Mouse (Mus musculus) hindbrain, embryonic 14.5 days (tissue): ENCODE measurements around the gene Ckap5. TPM values are rescaled to one million over a fixed set of nuclear protein-coding genes. Genes with fewer than 3 reads are reported as not detected.
A peak's percentile ranks its signal among the peaks of the same experiment; 100 is the strongest.
"Not testable (repeated sequence)": the region's sequence is repeated elsewhere in the genome, so short reads cannot be mapped to it uniquely, and the experiment has no call there.

ENCODE experiments used
- ATAC-seq: fragments of 200-750 bp; cut with Nextera tagmentation; 2 replicates; pipeline ENCODE4 v1.8.0; 2017; ENCODE audit warnings: moderate number of reproducible peaks, mild to moderate bottlenecking, moderate TSS enrichment, moderate library complexity; ENCODE audit not compliant: low FRiP score
- DNase-seq: peaks from one replicate; pipeline ENCODE4 v3.0.0-alpha.2; 2015; ENCODE audit warnings: low spot score
- H3K27ac ChIP-seq: fragments of 300-500 bp; sonication (generic); 2 replicates; pipeline ENCODE4 v1.5.1; 2014; ENCODE audit warnings: mild to moderate bottlenecking, moderate library complexity
- H3K27me3 ChIP-seq: fragments of 300-500 bp; sonication (generic); 2 replicates; pipeline ENCODE4 v1.6.1; 2014; ENCODE audit warnings: mild to moderate bottlenecking, low read length, mixed read lengths; ENCODE audit not compliant: control insufficient read depth, insufficient read depth
- H3K36me3 ChIP-seq: fragments of 300-500 bp; sonication (generic); replicated peaks from 2 replicates; pipeline ENCODE4 v1.6.1; 2014; ENCODE audit not compliant: control insufficient read depth, insufficient read depth
- H3K4me1 ChIP-seq: fragments of 300-500 bp; sonication (generic); replicated peaks from 2 replicates; pipeline ENCODE4 v1.6.1; 2014; ENCODE audit warnings: antibody characterized with exemption, low read length, mixed read lengths; ENCODE audit not compliant: control insufficient read depth, insufficient read depth
- H3K4me2 ChIP-seq: fragments of 300-500 bp; sonication (generic); replicated peaks from 2 replicates; pipeline ENCODE4 v1.6.1; 2014; ENCODE audit warnings: mild to moderate bottlenecking, moderate library complexity
- H3K4me3 ChIP-seq: fragments of 300-500 bp; sonication (generic); replicated peaks from 2 replicates; pipeline ENCODE4 v1.5.1; 2014; ENCODE audit warnings: mild to moderate bottlenecking, low read length
- H3K9ac ChIP-seq: fragments of 300-500 bp; sonication (generic); 2 replicates; pipeline ENCODE4 v1.6.1; 2014
- H3K9me3 ChIP-seq: fragments of 300-500 bp; sonication (generic); 2 replicates; pipeline ENCODE4 v1.6.1; 2016; ENCODE audit warnings: low read length; ENCODE audit not compliant: control insufficient read depth
- WGBS: fragments of 180-500 bp; shearing (Covaris S2); extraction: QIAGEN DNeasy Blood & Tissue Kit; methylation state at CpG from one replicate; pipeline ENCODE4 v1.1.7; 2014; 5-methylcytosine and 5-hydroxymethylcytosine counted together
- polyA plus RNA-seq: library from polyadenylated mRNA; unstranded; fragments of >200 nt; fragmentation: Nextera tagmentation; extraction: Ambion mirVana; gene quantifications from 2 replicates; pipeline ENCODE4 v1.2.1, GENCODE M21; 2014

The Ckap5 gene
- polyA plus RNA-seq: 115 and 124 TPM in 2 replicates

DNA sequence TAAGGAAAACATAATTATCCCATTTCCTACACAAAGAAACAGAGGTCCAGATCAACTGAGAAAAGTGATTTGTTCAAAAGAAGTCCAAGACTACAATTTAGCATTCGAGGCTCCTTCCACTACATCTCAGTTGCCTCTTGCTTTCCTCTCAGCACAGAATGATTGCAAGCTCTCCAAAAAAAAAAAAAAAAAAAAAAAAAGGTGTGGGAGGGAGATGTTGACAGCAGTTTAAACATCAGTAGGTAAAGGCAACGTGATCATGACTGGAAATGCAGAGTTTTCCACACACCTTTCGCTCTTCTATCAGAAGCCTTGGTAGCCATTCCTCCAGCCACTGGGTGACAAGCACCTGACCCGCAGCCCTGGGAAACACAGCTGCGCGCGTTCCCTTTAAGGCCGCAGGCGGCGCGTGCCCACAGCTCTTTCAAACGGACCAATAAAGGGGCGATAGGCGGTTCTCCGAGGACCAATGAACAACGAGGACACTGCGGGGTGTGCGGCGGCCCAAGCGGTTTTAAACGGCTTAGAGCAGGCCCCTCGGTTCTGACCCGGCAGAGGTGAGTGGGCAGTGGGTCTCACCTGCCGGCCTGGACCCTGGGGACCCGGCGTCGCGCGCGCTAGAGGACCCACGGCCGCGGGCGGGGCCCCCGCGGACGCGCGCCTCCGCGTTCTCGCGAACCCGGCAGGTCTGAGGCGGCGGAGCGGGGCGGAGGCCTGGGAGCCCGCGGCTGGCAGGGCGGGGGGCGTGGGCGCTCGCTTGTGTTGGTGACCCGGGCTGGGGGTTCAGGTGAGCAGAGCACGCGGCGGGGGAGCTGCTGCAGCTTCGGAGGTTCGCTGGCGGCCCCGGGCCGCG, at the start of gene Ckap5:
TSS of gene Ckap5 (plus strand) at position 469 of the 853 bp plus-strand sequence.
- Histone ChIP-seq H3K9ac (peak within 1 kb of the TSS; percentile 92), H3K4me1 (peaks cover 8% of the 10 kb centered on the region), H3K36me3 (peaks cover 9% of the 10 kb centered on the region; the same call in 1 of the 2 replicates), H3K27me3 (no peaks in the 10 kb centered on the region), H3K4me3 (peak within 1 kb of the TSS; percentile 99), H3K4me2 (peak within 1 kb of the TSS; percentile 63), H3K27ac (peak within 1 kb of the TSS; percentile 85), H3K9me3 (no peaks in the 10 kb centered on the region)
- WGBS: 1% methylated on average over 49 of the region's 64 CpGs
- DNase-seq (peak; percentile 93), ATAC-seq (peak; percentile 99)

DNA sequence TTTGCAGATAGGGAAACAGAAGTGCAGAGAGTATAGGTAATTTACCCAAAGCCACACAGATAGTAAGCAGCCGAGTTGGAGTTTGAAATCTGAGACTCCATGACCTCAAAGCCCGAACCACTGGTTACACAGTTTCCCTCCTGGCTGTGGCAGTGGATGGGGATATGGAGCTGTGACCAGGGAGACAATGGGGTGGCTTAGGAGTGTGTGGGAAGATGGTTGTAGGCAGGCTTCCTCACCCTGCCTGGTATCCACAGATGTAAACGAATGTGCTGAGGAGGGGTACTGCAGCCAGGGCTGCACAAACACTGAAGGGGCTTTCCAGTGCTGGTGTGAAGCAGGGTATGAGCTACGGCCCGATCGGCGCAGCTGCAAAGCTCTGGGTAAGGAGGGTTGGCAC, 49.7 kb upstream of the Ckap5 start:
- H3K9me3 ChIP-seq: no peaks in the 10 kb centered on the region
- no peaks in the 10 kb centered on the region for H3K27me3 ChIP-seq
- ATAC-seq (no peak), DNase-seq (no peak)
- no peaks in the 10 kb centered on the region for H3K4me1 ChIP-seq
- 89% methylated on average over 7 of the region's 7 CpGs for WGBS
- peaks cover 12% of the 10 kb centered on the region; the same call in 1 of the 2 replicates for H3K36me3 ChIP-seq
- no peak overlapping the region for H3K4me3 ChIP-seq
- H3K9ac ChIP-seq: no peak overlapping the region
- H3K27ac ChIP-seq: no peak overlapping the region
- no peak overlapping the region for H3K4me2 ChIP-seq

DNA sequence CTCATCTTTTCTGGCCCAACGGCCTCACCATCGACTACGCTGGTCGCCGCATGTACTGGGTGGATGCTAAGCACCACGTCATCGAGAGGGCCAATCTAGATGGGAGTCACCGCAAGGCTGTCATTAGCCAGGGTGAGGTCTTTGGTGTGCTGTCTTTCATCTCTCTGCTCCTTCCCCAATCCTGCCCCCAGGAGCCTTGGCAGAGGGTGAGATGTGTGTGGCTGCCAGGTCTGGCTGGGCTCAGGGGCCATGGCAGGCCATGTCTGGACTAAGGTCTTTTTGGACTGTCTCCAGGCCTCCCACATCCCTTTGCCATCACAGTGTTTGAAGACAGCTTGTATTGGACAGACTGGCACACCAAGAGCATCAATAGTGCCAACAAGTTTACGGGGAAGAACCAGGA, 46.2 kb upstream of the Ckap5 start:
- DNase-seq (no peak), ATAC-seq (peak; percentile 47; the same call in 1 of the 2 replicates)
- Histone ChIP-seq H3K36me3 (0 out of 2 replicates have a peak, but pooled peaks cover 14% of the 10 kb centered on the region), H3K4me1 (no peaks in the 10 kb centered on the region), H3K4me3 (no peak overlapping the region), H3K4me2 (no peak overlapping the region), H3K27me3 (no peaks in the 10 kb centered on the region), H3K27ac (no peak overlapping the region), H3K9me3 (no peaks in the 10 kb centered on the region), H3K9ac (no peak overlapping the region)
- 89% methylated on average over 9 of the region's 9 CpGs for WGBS

DNA sequence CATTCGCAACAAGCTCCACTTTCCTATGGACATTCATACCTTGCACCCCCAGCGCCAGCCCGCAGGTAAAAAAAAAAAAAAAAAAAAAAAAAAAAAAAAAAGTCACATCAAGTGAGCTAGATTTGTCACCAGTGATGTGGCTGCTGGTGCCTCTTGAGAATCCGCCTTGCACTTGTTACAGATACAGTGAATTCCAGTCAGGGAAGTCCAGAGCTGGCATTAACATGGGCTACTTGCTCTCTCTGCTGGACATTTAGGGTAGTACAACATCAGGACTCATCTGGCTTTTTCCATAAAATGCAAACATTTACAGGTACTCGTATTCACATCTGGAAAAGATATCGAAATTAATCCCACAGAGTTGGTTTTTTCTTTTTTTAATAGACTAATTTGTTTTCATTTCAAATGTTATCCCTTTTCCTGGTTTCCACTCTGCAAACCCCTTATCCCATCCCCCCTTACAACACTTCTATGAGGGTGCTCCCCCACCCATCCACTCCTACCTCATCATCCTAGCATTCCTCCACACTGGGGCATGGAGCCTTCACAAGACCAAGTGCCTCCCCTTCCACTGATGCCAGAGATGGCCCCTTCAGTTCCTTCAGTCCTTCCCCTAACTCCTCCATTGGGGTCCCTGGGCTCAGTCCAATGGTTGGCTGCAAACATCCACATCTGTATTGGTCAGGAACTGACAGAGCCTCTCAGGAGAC, 45.6 kb upstream of the Ckap5 start:
- Histone ChIP-seq H3K4me1 (no peaks in the 10 kb centered on the region), H3K36me3 (0 out of 2 replicates have a peak, but pooled peaks cover 14% of the 10 kb centered on the region), H3K27ac (no peak overlapping the region), H3K9me3 (no peaks in the 10 kb centered on the region), H3K27me3 (no peaks in the 10 kb centered on the region), H3K4me2 (no peak overlapping the region), H3K9ac (no peak overlapping the region), H3K4me3 (no peak overlapping the region)
- ATAC-seq (peak; percentile 69), DNase-seq (peak; percentile 93)
- 76% methylated on average over 6 of the region's 6 CpGs for WGBS

DNA sequence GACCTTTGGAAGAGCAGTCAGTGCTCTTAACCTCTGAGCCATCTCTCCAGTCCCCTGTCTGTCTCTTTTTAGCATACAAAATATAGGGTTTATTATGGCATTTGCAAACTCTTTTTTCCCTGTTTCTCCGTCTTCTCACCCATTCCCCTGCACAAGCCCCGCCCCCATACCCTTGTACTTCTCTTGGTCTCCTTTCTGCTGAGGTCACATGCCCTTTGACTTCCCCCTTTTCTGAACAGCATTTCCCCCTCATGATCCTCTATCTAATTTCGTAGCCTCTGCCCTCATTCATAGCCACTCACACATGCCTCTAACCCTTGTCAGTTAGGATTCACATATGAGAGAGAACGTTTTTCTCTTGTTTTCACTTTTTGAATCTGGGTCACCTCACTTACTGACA, 41.9 kb upstream of the Ckap5 start:
- 69% methylated on average over 4 of the region's 4 CpGs for WGBS
- Histone ChIP-seq H3K9me3 (no peaks in the 10 kb centered on the region), H3K4me2 (no peak overlapping the region), H3K27me3 (no peaks in the 10 kb centered on the region), H3K4me1 (no peaks in the 10 kb centered on the region), H3K27ac (no peak overlapping the region), H3K4me3 (no peak overlapping the region), H3K9ac (no peak overlapping the region), H3K36me3 (peaks cover 8% of the 10 kb centered on the region; the same call in 1 of the 2 replicates)
- no peak for ATAC-seq
- no peak for DNase-seq

DNA sequence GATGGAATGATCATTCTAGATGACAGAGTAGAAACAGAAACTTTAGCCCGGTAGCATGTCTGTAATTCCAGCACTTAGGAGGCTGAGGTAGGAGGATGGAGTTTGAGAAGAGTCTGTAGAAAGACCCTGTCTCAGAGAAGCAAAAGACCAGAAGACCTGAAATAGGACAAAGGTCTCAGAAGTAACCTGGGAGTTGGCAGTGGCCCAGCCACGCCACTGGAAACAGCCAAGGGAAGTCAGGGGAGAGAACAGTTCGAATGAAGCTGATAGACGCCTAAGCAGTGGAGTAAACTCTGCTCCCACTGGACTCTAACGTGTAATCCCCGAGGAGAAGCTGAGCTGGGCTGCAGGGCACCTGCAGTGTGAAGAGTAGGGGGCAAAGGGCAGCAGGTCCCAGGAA, 41.3 kb upstream of the Ckap5 start:
- Histone ChIP-seq H3K4me3 (no peak overlapping the region), H3K4me1 (no peaks in the 10 kb centered on the region), H3K27ac (no peak overlapping the region), H3K27me3 (no peaks in the 10 kb centered on the region), H3K36me3 (peaks cover 13% of the 10 kb centered on the region), H3K4me2 (no peak overlapping the region), H3K9ac (no peak overlapping the region), H3K9me3 (no peaks in the 10 kb centered on the region)
- no peak for ATAC-seq
- no peak for DNase-seq
- 94% methylated on average over 6 of the region's 6 CpGs for WGBS

DNA sequence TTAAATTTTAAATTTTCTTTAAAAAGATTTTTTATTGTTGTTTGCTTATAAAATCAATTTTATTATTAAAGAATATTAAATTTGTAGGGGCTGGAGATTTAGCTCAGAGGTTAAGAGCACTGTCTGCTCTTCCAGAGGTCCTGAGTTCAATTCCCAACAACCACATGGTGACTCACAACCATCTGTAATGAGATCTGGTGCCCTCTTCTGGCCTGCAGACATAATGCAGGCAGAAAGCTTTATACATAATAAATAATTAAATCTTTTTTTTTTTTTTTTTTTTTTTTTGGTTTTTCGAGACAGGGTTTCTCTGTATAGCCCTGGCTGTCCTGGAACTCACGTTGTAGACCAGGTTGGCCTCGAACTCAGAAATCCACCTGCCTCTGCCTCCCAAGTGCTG, 39.3 kb upstream of the Ckap5 start:
- H3K4me2 ChIP-seq, H3K4me1 ChIP-seq, H3K27me3 ChIP-seq, H3K9me3 ChIP-seq, DNase-seq, ATAC-seq, H3K9ac ChIP-seq, H3K27ac ChIP-seq, H3K4me3 ChIP-seq: not testable (repeated sequence)
- WGBS: 52% methylated on average over 3 of the region's 3 CpGs
- H3K36me3 ChIP-seq: peaks cover 15% of the 10 kb centered on the region

DNA sequence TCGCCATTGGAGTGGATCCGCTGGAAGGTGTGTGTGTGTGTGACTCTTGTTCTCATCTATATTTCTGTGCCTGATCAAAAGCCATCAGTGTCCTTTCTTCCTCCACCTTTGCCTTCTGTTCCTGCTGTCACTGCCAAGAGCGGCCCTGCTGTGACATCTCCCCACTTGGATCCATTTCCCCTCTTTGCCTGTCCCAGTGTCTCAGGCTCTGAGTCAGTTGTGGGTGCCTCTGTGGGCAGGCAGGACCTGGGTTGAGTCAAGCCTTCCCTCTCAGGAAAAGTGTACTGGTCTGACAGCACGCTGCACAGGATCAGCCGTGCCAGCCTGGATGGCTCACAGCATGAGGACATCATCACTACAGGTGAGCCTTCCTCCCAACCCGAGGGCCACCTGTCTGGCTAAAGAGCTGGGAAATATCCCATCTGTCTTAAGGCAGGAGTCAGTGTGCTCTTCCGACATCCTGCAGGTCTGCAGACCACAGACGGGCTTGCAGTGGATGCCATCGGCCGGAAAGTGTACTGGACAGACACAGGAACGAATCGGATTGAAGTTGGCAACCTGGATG, 34.4 kb upstream of the Ckap5 start:
- Histone ChIP-seq H3K9ac (no peak overlapping the region), H3K4me2 (no peak overlapping the region), H3K4me1 (no peaks in the 10 kb centered on the region), H3K27ac (no peak overlapping the region), H3K4me3 (no peak overlapping the region), H3K36me3 (peaks cover 28% of the 10 kb centered on the region), H3K9me3 (no peaks in the 10 kb centered on the region), H3K27me3 (no peaks in the 10 kb centered on the region)
- 96% methylated on average over 12 of the region's 12 CpGs for WGBS
- ATAC-seq: no peak
- no peak for DNase-seq

DNA sequence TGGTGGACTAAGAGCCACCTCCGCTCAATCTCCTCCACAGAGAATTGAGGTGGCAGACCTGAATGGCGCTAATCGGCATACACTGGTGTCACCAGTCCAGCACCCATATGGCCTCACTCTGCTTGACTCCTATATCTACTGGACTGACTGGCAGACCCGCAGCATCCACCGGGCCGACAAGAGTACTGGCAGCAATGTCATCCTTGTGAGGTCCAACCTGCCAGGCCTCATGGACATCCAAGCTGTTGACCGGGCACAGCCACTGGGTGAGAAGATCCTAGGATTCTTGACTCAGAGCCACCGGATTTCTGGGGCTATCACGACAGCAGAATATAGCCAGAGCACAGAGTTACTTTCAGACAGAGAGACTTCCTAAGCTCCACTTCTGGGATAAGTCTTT, 32.6 kb upstream of the Ckap5 start:
- Histone ChIP-seq H3K4me3 (no peak overlapping the region), H3K27me3 (no peaks in the 10 kb centered on the region), H3K9me3 (no peaks in the 10 kb centered on the region), H3K36me3 (peaks cover 31% of the 10 kb centered on the region), H3K4me1 (no peaks in the 10 kb centered on the region), H3K4me2 (no peak overlapping the region), H3K9ac (no peak overlapping the region), H3K27ac (no peak overlapping the region)
- DNase-seq (no peak), ATAC-seq (no peak)
- 96% methylated on average over 9 of the region's 9 CpGs for WGBS
